Mouse (Mus musculus) lung, embryonic 15.5 days (tissue): ENCODE results near the gene Abtb2. TPM values are rescaled to one million over a fixed set of nuclear protein-coding genes. Genes with fewer than 3 reads are reported as not detected.
A peak's percentile ranks its signal among the peaks of the same experiment; 100 is the strongest.

ENCODE experiments used
- ATAC-seq: fragments of 200-750 bp; cut with Nextera tagmentation; 2 replicates; pipeline ENCODE4 v1.8.0; 2017; ENCODE audit warnings: moderate number of reproducible peaks, borderline replicate concordance; ENCODE audit not compliant: low FRiP score, low TSS enrichment; ENCODE audit errors: extremely low read depth
- H3K27ac ChIP-seq: fragments of 300-500 bp; sonication (generic); 2 replicates; pipeline ENCODE4 v1.5.1; 2015; ENCODE audit warnings: moderate library complexity, mild to moderate bottlenecking, inconsistent platforms
- H3K27me3 ChIP-seq: fragments of 300-500 bp; sonication (generic); 2 replicates; pipeline ENCODE4 v1.6.1; 2015; ENCODE audit warnings: inconsistent platforms
- H3K36me3 ChIP-seq: fragments of 300-500 bp; sonication (generic); 2 replicates; pipeline ENCODE4 v1.6.1; 2015; ENCODE audit warnings: inconsistent platforms
- H3K4me1 ChIP-seq: fragments of 300-500 bp; sonication (generic); 2 replicates; pipeline ENCODE4 v1.6.1; 2015; ENCODE audit warnings: inconsistent platforms
- H3K4me2 ChIP-seq: fragments of 300-500 bp; sonication (generic); 2 replicates; pipeline ENCODE4 v1.6.1; 2015; ENCODE audit warnings: inconsistent platforms, mild to moderate bottlenecking, moderate library complexity
- H3K4me3 ChIP-seq: fragments of 300-500 bp; sonication (generic); 2 replicates; pipeline ENCODE4 v1.5.1; 2015; ENCODE audit warnings: mild to moderate bottlenecking, inconsistent platforms
- H3K9ac ChIP-seq: fragments of 300-500 bp; sonication (generic); 2 replicates; pipeline ENCODE4 v1.6.1; 2015; ENCODE audit warnings: inconsistent platforms
- H3K9me3 ChIP-seq: fragments of 300-500 bp; sonication (generic); 2 replicates; pipeline ENCODE4 v1.6.1; 2016; ENCODE audit warnings: inconsistent platforms
- WGBS: fragments of 180-500 bp; shearing (Covaris S2); methylation state at CpG from one replicate; pipeline ENCODE4 v1.1.7; 2015; 5-methylcytosine and 5-hydroxymethylcytosine counted together
- polyA plus RNA-seq: library from polyadenylated mRNA; unstranded; fragments of >200 nt; fragmentation: Nextera tagmentation; extraction: Ambion mirVana; gene quantifications from 2 replicates; pipeline ENCODE4 v1.2.1, GENCODE M21; 2015

Abtb2 gene
- polyA plus RNA-seq, 1 experiment from 2014 or later, result 8.5 TPM

DNA sequence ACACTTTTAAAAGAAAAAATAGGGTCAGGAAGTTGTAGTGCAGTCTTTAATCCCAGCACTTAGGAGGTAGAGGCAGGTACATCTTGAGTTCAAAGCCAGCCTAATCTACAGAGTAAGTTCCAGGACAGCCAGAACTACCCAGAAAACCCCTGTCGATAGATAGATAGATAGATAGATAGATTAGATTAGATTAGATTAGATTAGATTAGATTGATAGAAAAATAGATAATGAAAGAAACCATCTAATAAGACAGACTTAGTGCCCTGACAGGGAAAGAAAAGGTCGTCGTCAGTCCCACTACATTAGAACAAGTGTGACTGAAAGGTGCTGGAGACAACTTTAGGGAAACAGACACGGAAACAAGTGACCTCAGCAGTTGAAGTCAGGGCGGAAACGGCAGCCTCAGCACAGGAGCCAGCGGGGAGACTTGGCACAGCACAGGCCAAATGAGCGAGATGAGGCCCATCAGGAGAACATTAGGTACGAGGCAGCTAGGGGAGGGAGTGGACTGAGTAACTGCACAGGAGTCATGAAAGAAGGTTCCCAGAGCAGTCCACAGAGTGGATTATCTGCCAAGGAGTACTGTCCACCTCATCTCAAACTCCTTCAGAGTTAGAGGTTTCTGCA is 189.5 kb downstream of the Abtb2 start:
- no peaks in the 10 kb centered on the region for H3K9me3 ChIP-seq
- peaks cover 44% of the 10 kb centered on the region for H3K36me3 ChIP-seq

DNA sequence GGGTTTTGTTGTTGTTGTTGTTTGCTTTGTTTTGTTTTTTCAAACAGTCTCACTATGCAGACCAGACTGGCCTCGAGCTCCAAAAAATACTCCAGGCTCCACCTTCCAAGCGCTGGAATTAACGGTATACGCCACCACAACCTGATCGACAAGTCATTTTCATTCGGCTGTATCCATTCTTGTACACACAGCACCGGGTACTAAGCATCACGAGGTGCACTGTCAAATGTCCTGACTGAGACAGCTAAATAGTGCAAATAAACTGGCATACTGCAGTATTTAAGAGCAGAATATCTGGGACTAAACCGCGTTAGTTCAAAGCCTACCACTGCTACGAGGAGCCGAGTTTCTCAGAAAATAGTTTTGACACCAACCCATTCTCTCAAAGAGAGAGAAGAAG is 194.3 kb downstream of the Abtb2 start:
- peak overlapping the region; percentile 69 for H3K27ac ChIP-seq
- H3K4me3 ChIP-seq, result peak overlapping the region; percentile 90
- H3K9ac ChIP-seq, result peak overlapping the region; percentile 67
- peaks cover 18% of the 10 kb centered on the region for H3K4me1 ChIP-seq
- H3K27me3 ChIP-seq, result no peaks in the 10 kb centered on the region
- H3K9me3 ChIP-seq, result no peaks in the 10 kb centered on the region
- no peak for ATAC-seq
- under 1% methylated on average over 12 of the region's 12 CpGs for WGBS
- H3K36me3 ChIP-seq, result peaks cover 15% of the 10 kb centered on the region
- H3K4me2 ChIP-seq, result peak overlapping the region; percentile 82

More for the DNA sequence above, 189.5 kb downstream of the Abtb2 start:
- Histone ChIP-seq H3K4me2 (no peak overlapping the region), H3K9ac (no peak overlapping the region), H3K4me1 (peaks cover 9% of the 10 kb centered on the region; the same call in 1 of the 2 replicates), H3K4me3 (no peak overlapping the region), H3K27ac (no peak overlapping the region), H3K27me3 (no peaks in the 10 kb centered on the region)
- no peak for ATAC-seq
- WGBS, result 78% methylated on average over 9 of the region's 9 CpGs

DNA sequence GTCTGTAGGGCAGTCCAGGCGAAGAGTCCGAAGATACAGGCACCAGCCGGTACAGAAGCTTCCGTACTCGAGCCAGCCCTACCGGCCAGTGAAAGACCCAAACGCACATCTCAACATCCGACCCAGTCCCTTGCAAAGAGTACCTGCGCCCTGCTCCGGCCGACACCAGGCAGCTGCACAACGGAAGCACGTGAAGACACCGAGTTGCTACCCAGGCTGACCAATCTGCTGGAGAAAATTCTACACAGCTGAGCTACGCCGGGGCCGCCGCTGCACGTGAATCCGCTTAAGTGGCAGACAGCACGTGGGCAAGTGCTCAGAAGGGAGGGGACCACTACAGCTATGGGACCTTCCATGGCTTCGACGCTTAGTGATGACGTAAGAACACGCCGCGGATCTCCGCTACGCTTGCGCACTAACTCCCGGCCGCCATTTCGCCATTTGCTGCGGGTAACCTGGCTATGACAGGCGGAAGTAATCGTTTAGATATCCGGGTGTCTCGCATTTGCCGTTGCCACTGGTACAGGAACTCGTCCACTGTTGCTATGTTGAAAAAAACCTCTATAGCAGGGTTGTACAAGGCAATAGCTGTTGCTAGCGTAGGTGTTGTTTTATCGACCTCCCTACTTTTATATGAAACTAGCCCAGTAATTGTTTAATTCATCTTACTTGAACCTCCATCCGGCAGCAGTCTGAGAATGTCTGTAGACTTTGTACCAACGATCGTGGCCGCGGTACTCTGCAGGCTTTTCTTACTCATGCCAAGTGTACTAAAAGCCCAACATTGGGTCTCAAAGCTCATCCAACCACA is 195.0 kb downstream of the Abtb2 start, which contains the start of gene Nat10:
TSS of gene Nat10 (minus strand) at position 365 of the 811 bp plus-strand sequence.
- Histone ChIP-seq H3K36me3 (peaks cover 14% of the 10 kb centered on the region), H3K27ac (peak within 1 kb of the TSS; percentile 74), H3K4me3 (peak within 1 kb of the TSS; percentile 90), H3K4me1 (peaks cover 18% of the 10 kb centered on the region), H3K9ac (peak within 1 kb of the TSS; percentile 67), H3K27me3 (no peaks in the 10 kb centered on the region), H3K4me2 (peak within 1 kb of the TSS; percentile 82), H3K9me3 (no peaks in the 10 kb centered on the region)
- WGBS, result under 1% methylated on average over 47 of the region's 47 CpGs
- peak; percentile 96 for ATAC-seq

DNA sequence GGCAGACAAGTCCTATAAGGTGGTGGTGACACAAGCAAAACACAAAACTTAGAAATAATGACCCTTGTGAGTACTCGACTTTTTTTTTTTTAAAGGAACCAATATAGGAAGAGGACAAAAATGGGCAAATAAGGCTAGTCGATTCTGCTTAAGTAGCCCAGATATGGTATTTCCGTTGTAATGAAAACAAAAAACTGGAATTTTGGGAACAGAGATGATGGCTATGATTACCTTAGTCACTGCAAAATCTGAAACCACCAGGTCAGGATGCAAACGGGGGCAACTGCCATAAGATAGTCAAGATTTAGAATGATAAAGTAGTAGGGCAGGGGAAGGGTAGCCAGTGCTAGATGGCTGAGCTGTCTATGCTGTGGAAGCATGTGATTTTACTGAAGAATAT is 195.9 kb downstream of the Abtb2 start:
- Histone ChIP-seq H3K27me3 (no peaks in the 10 kb centered on the region), H3K9ac (no peak overlapping the region), H3K4me2 (peak overlapping the region; percentile 82), H3K36me3 (peaks cover 20% of the 10 kb centered on the region), H3K9me3 (no peaks in the 10 kb centered on the region), H3K4me1 (peaks cover 18% of the 10 kb centered on the region), H3K27ac (no peak overlapping the region), H3K4me3 (peak overlapping the region; percentile 90)
- ATAC-seq, result no peak
- WGBS, result 33% methylated on average over 4 of the region's 4 CpGs

DNA sequence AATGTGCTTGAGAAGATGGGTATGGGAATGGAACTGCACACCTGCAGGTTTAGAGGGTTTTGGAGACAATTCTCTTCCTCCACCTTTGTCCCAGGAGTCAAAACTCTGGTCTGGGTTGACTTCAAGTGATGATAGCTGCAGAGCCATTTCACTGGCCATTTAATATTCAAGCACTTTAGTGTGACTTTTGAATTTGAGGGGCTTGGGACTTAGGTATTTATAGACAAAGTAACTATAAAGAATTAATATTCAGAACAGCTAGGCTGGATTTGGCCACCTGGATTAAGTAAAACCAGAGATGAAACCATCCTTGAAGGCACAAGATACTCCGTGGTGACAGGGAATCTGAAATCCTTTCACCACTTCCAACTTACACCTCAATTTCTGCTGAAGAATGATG is 196.4 kb downstream of the Abtb2 start:
- H3K27ac ChIP-seq, result no peak overlapping the region
- H3K27me3 ChIP-seq, result no peaks in the 10 kb centered on the region
- H3K4me3 ChIP-seq, result no peak overlapping the region
- no peak for ATAC-seq
- WGBS, result 60% methylated on average over 1 of the region's 1 CpGs
- H3K36me3 ChIP-seq, result peaks cover 21% of the 10 kb centered on the region
- peak overlapping the region; percentile 82 for H3K4me2 ChIP-seq
- peaks cover 18% of the 10 kb centered on the region for H3K4me1 ChIP-seq
- H3K9ac ChIP-seq, result no peak overlapping the region
- H3K9me3 ChIP-seq, result no peaks in the 10 kb centered on the region

Other genes starting within 250 kb of the Abtb2 start
- gene Elf5, start 154.6 kb upstream of the Abtb2 start, polyA plus RNA-seq, result 4.5 and 6.2 TPM in 2 replicates
- gene Cat, start 81.2 kb upstream of the Abtb2 start, polyA plus RNA-seq, result 84.1 and 90.6 TPM in 2 replicates
- gene Nat10, start 195.0 kb downstream of the Abtb2 start, polyA plus RNA-seq, result 23.7 and 24.8 TPM in 2 replicates
- gene Caprin1, start 231.3 kb downstream of the Abtb2 start, polyA plus RNA-seq, result 311 and 317 TPM in 2 replicates